Mouse (Mus musculus) lung, postnatal 0 days (tissue): Measurements from ENCODE around the gene Csf2.

Source experiments
- CTCF ChIP-seq: IDR thresholded peaks from 2 replicates; pipeline ENCODE4 v1.5.1; 2016; ENCODE audit warnings: antibody characterized with exemption, mild to moderate bottlenecking
- EP300 ChIP-seq: IDR thresholded peaks from 2 replicates; pipeline ENCODE4 v1.6.1; 2016; ENCODE audit warnings: antibody characterized with exemption, mild to moderate bottlenecking, control low read depth

DNA sequence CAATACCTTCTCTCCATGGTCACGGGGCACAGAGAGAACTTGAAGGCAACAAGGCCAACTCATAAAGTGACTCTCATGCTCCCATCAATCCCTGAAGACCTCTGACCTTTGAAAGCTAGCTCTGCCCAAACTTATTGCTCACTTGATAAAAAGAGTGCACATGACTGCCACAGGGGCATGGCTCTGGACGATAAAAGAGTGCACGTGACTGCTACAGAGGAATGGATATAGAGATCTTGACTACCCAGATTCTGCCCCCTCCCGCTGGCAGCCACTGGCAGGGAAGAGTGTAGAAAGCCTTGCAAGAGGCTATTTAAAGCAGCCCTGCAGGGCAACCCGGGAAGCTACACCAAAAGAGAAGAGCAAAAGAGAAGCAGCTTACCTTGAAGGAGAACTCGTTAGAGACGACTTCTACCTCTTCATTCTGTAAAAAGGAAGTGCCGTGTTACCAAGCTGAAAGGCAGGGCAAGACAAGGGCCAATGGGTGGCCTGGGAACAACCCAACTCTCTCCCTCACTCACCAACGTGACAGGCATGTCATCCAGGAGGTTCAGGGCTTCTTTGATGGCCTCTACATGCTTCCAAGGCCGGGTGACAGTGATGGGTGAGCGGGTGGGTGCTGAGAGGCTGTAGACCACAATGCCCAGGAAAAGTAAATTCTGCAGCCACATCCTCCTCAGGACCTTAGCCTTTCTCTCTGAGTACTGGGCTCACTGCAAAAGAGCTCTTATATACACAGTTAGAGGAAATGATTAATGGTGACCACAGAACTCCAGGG is at the start of gene Csf2:
- no peak for TF ChIP-seq CTCF
- no peak for TF ChIP-seq EP300
